Mouse (Mus musculus) neutrophil, adult 5-6 weeks (primary cell): ENCODE data around the gene Dcpp3. TPM values are rescaled to one million over a fixed set of nuclear protein-coding genes. Genes with fewer than 3 reads are reported as not detected.

ENCODE experiments used
- ATAC-seq: fragments of 151-379, 151-347 bp; 2 replicates; pipeline ENCODE4 v1.8.0; 2017; ENCODE audit warnings: mild to moderate bottlenecking, moderate TSS enrichment; ENCODE audit not compliant: insufficient number of reproducible peaks, poor library complexity, low FRiP score, severe bottlenecking; ENCODE audit errors: extremely low read depth
- total RNA-seq: library from RNA; stranded (forward); fragments of 200-1000 nt; gene quantifications from 2 replicates; pipeline ENCODE4 v1.2.3, GENCODE M21; 2017

Gene Dcpp3
- total RNA-seq, 1 experiment from 2014 or later = not detected

GRCm38 (mm10) chr17:23966658-23967401 is 49.6 kb downstream of the Dcpp3 start:
- peak; percentile 17; the same call in 1 of the 2 replicates for ATAC-seq

DNA sequence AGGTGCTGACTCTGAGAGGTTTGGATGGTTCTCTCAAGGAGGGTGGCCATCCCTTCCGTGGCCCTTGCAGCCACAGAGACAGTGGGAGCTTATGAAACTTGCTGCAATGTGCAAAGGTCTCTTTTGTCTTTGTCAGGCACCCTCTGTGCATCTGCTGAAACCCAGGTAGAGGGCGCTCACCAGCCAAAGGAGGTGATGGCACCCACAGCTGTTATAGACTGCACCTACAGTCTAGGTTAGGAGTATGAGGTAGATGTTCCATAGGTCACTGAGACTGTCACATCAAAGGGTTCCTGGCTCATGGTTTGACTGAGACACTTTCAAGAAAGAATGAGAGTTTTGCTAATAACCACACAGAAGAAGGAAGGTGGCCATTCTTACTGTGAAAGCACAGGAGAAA is 51.5 kb downstream of the Dcpp3 start:
- no peak for ATAC-seq

Other genes with a start within 250 kb of the Dcpp3 start
- gene Hcfc1r1, start 243.9 kb upstream of the Dcpp3 start, total RNA-seq = 21.9 and 32.2 TPM in 2 replicates
- gene Thoc6, start 243.6 kb upstream of the Dcpp3 start, total RNA-seq = 15.2 and 16.0 TPM in 2 replicates
- gene Tnfrsf12a, start 240.0 kb upstream of the Dcpp3 start, total RNA-seq = 10.5 and 13.4 TPM in 2 replicates
- not detected in 2 replicates for gene Cldn6, start 238.2 kb upstream of the Dcpp3 start, total RNA-seq
- not detected in 2 replicates for gene Cldn9, start 233.4 kb upstream of the Dcpp3 start, total RNA-seq
- not detected in 2 replicates for gene 1520401A03Rik, start 194.7 kb upstream of the Dcpp3 start, total RNA-seq
- 6.5 and 8.0 TPM in 2 replicates for gene Pkmyt1, start 191.1 kb upstream of the Dcpp3 start, total RNA-seq
- 0.70 TPM in 1 of 2 replicates, not detected in the other for gene Paqr4, start 176.6 kb upstream of the Dcpp3 start, total RNA-seq
- gene Kremen2, start 171.6 kb upstream of the Dcpp3 start, total RNA-seq = 0.23 TPM in 1 of 2 replicates, not detected in the other
- 16.8 and 18.3 TPM in 2 replicates for gene Flywch1, start 145.9 kb upstream of the Dcpp3 start, total RNA-seq
- not detected in 2 replicates for gene Flywch2, start 131.4 kb upstream of the Dcpp3 start, total RNA-seq
- 281 and 303 TPM in 2 replicates for gene Srrm2, start 126.9 kb upstream of the Dcpp3 start, total RNA-seq
- gene Elob, start 88.3 kb upstream of the Dcpp3 start, total RNA-seq = 93.3 and 94.9 TPM in 2 replicates
- not detected in 2 replicates for gene Prss33, start 81.4 kb upstream of the Dcpp3 start, total RNA-seq
- gene Prss32, start 73.6 kb upstream of the Dcpp3 start, total RNA-seq = 0.37 and 0.93 TPM in 2 replicates
- gene Prss41, start 73.3 kb upstream of the Dcpp3 start, total RNA-seq = not detected in 2 replicates
- gene Prss21, start 49.4 kb upstream of the Dcpp3 start, total RNA-seq = not detected in 2 replicates
- not detected in 2 replicates for gene Dcpp1, start 36.6 kb upstream of the Dcpp3 start, total RNA-seq
- gene Dcpp2, start 36.6 kb upstream of the Dcpp3 start, total RNA-seq = not detected in 2 replicates
- gene Sbp, start 24.2 kb downstream of the Dcpp3 start, total RNA-seq = not detected in 2 replicates
- gene Sbpl, start 37.8 kb downstream of the Dcpp3 start, total RNA-seq = not detected in 2 replicates
- gene Prss30, start 63.1 kb downstream of the Dcpp3 start, total RNA-seq = not detected in 2 replicates
- gene Prss22, start 80.6 kb downstream of the Dcpp3 start, total RNA-seq = 3.2 and 3.7 TPM in 2 replicates
- 3.7 and 4.9 TPM in 2 replicates for gene Prss27, start 120.7 kb downstream of the Dcpp3 start, total RNA-seq
- gene Kctd5, start 156.0 kb downstream of the Dcpp3 start, total RNA-seq = 16.0 and 18.2 TPM in 2 replicates
- 57.5 and 63.3 TPM in 2 replicates for gene Pdpk1, start 233.5 kb downstream of the Dcpp3 start, total RNA-seq
- 45.5 and 49.4 TPM in 2 replicates for gene Amdhd2, start 246.3 kb downstream of the Dcpp3 start, total RNA-seq